Mouse (Mus musculus): ENCODE data around the gene 4930432K21Rik. TPM values are rescaled to one million over a fixed set of nuclear protein-coding genes. Genes with fewer than 3 reads are reported as not detected.
A peak's percentile ranks its signal among the peaks of the same experiment; 100 is the strongest.

The 4930432K21Rik gene
- polyA plus RNA-seq, 1 experiment from 2014 or later, result 1.4 TPM

DNA sequence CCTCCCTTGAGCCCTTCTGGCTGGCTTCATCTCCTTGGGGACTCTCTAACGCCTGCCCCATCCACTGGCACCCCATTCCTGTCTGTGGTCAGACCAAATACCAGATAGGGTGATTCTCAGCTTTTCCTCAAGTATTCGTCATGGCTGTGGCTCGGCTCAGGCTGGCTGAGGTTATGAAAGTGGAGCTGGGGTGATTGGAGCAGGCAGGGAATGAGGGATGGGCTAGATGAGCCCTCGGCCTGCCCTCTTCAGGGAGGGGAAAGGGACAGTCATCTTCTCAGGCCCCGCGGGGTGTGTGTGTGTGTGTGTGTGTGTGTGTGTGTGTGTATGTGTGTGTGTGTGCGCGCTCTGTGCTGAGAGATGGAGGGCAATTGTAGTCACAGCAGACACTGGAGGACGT, 22.2 kb upstream of the 4930432K21Rik start, which contains the start of gene Podnl1:
Gene Podnl1, plus strand, starts transcription at position 334 of the 400 bp plus-strand sequence.
- Histone ChIP-seq H3K27me3 (no peaks in the 10 kb centered on the region), H3K27ac (replicated peaks) (no peak within 1 kb of the TSS), H3K9ac (no peak within 1 kb of the TSS), H3K4me3 (no peak within 1 kb of the TSS), H3K9me3 (no peaks in the 10 kb centered on the region), H3K4me1 (replicated peaks) (no peaks in the 10 kb centered on the region), H3K36me3 (no peaks in the 10 kb centered on the region), H3K4me2 (no peak within 1 kb of the TSS)
- WGBS, result 52% methylated on average over 9 of the region's 9 CpGs
- ATAC-seq (ENCODE audit: low read depth), result no peak

DNA sequence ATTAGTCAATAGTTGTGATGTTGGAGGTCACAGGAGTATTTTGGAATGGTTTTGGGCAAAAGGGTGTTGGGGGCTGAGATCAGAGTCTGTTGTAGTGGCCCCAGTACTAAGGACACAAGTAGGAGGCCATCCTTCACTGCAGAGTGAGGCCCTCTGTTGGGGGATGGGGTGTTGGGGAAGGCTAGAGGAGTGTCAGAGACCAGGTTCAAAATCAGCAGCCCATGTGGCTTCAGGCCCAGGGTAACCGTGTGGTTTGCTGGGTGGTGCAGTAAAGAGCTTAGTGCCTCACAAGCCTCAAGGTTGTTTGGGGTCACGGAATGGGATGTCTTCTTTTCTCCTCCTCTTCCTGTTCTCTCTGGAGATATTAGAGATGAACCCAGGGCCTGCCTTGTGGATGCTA, 21.1 kb upstream of the 4930432K21Rik start:
- no peaks in the 10 kb centered on the region for H3K9me3 ChIP-seq
- H3K9ac ChIP-seq, result no peak overlapping the region
- no peak overlapping the region for H3K27ac ChIP-seq (replicated peaks)
- no peak for ATAC-seq (ENCODE audit: low read depth)
- no peak overlapping the region for H3K4me3 ChIP-seq
- WGBS, result 77% methylated on average over 2 of the region's 2 CpGs
- H3K27me3 ChIP-seq, result 0 out of 2 replicates have a peak, but pooled peaks cover 3% of the 10 kb centered on the region
- H3K4me1 ChIP-seq (replicated peaks), result no peaks in the 10 kb centered on the region
- H3K36me3 ChIP-seq, result peaks cover 7% of the 10 kb centered on the region
- H3K4me2 ChIP-seq, result no peak overlapping the region

DNA sequence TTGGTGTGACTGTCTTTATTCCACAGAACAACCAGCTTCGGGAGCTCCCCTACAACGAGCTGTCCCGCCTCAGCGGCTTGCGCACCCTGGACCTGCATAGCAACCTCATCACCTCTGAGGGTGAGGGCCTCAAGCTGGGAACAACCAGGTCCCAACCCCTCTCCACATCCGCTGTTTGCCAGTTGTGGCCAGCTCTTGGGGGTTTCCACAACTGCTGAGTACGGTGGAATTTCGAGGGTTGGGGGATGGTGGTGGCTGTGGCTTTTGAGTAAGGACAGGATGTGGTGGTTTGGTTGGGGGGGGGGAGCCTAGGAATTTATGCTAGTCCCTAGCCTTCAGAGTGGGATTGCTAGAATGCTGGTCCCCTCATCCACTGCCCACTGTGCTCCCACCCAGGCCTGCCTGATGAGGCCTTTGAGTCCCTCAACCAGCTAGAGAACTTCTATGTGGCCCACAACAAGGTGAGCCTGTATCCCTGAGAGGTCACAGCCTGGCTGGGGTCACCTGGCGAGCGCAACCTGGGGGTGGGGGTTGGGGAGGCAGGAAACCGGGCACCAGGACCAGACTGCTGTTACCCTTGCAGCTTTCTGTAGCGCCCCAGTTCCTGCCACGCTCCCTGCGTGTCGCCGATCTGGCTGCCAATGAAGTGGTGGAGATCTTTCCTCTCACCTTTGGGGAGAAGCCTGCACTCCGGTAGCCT, 20.5 kb upstream of the 4930432K21Rik start:
- Histone ChIP-seq H3K27me3 (0 out of 2 replicates have a peak, but pooled peaks cover 3% of the 10 kb centered on the region), H3K9ac (no peak overlapping the region), H3K4me3 (no peak overlapping the region), H3K4me2 (no peak overlapping the region), H3K4me1 (replicated peaks) (no peaks in the 10 kb centered on the region), H3K27ac (replicated peaks) (no peak overlapping the region), H3K9me3 (no peaks in the 10 kb centered on the region), H3K36me3 (peaks cover 13% of the 10 kb centered on the region)
- 74% methylated on average over 17 of the region's 17 CpGs for WGBS
- ATAC-seq (ENCODE audit: low read depth), result no peak

DNA sequence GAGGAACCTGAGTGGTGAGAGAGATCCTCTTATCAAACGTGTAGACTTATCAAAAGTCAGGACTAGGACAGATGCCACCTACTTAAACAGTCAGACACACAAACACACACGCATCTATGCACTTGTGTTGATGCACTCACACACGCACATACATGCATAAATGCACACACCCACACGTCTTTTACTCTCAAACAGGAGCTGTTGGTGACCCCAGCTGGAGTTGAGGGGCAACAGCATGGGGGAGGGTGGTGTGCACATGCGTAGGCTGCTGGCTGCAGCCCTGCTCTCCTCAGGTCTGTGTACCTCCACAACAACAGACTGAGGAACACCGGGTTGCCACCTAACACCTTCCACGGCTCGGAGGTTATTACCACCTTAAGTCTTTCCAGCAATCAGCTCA, 19.5 kb upstream of the 4930432K21Rik start:
- H3K9ac ChIP-seq, result no peak overlapping the region
- H3K27me3 ChIP-seq, result 0 out of 2 replicates have a peak, but pooled peaks cover 3% of the 10 kb centered on the region
- H3K27ac ChIP-seq (replicated peaks), result no peak overlapping the region
- no peak; the same call in 1 of the 2 replicates for ATAC-seq (ENCODE audit: low read depth)
- no peaks in the 10 kb centered on the region for H3K9me3 ChIP-seq
- no peaks in the 10 kb centered on the region for H3K4me1 ChIP-seq (replicated peaks)
- no peak overlapping the region for H3K4me2 ChIP-seq
- peaks cover 22% of the 10 kb centered on the region for H3K36me3 ChIP-seq
- WGBS, result 70% methylated on average over 8 of the region's 8 CpGs
- no peak overlapping the region for H3K4me3 ChIP-seq

DNA sequence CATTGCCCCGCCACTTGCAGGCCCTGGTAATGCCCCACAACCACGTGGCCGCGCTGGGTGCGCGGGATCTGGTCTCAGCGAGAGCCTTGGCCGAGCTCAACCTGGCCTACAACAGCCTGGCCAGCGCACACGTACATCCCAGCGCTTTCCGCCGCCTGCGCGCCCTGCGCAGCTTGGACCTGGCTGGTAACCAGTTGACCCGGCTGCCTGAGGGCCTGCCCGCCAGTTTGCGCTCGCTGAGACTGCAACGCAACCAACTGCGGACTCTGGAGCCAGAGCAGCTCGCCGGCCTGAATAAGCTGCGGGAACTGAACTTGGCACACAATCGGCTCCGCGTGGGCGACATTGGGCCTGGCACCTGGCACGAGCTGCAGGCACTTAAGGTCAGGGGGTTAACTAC, 17.0 kb upstream of the 4930432K21Rik start:
- no peaks in the 10 kb centered on the region for H3K4me1 ChIP-seq (replicated peaks)
- 0 out of 2 replicates have a peak, but pooled peaks cover 3% of the 10 kb centered on the region for H3K27me3 ChIP-seq
- peaks cover 47% of the 10 kb centered on the region for H3K36me3 ChIP-seq
- no peak overlapping the region for H3K4me3 ChIP-seq
- 47% methylated on average over 30 of the region's 30 CpGs for WGBS
- H3K9me3 ChIP-seq, result no peaks in the 10 kb centered on the region
- peak; percentile 17; the same call in 1 of the 2 replicates for ATAC-seq (ENCODE audit: low read depth)
- no peak overlapping the region for H3K27ac ChIP-seq (replicated peaks)
- H3K9ac ChIP-seq, result no peak overlapping the region
- H3K4me2 ChIP-seq, result no peak overlapping the region

DNA sequence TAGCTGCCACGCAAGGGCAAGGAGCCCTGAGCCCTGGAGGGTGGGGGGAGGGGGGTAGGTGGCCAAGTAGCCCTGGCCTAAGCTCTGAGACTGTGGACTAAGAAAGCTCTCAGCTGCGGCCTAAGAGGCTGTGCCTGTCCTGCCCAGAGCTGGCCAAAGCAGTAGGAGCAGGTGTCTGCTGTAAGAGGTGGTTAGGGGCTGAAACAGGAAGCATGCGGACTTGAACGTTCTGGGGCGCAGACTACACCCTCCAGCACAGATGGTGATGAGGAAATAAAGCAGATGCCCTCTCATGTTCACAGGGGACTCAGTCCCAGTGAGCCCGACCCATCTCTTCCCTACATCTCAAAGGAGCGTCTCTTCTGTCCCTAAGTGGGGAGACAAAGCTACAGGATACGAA, 15.6 kb upstream of the 4930432K21Rik start:
- WGBS, result 88% methylated on average over 8 of the region's 8 CpGs
- Histone ChIP-seq H3K27me3 (0 out of 2 replicates have a peak, but pooled peaks cover 3% of the 10 kb centered on the region), H3K4me1 (replicated peaks) (no peaks in the 10 kb centered on the region), H3K36me3 (peaks cover 61% of the 10 kb centered on the region), H3K4me2 (no peak overlapping the region), H3K27ac (replicated peaks) (no peak overlapping the region), H3K9me3 (no peaks in the 10 kb centered on the region), H3K9ac (no peak overlapping the region), H3K4me3 (no peak overlapping the region)
- ATAC-seq (ENCODE audit: low read depth), result no peak

DNA sequence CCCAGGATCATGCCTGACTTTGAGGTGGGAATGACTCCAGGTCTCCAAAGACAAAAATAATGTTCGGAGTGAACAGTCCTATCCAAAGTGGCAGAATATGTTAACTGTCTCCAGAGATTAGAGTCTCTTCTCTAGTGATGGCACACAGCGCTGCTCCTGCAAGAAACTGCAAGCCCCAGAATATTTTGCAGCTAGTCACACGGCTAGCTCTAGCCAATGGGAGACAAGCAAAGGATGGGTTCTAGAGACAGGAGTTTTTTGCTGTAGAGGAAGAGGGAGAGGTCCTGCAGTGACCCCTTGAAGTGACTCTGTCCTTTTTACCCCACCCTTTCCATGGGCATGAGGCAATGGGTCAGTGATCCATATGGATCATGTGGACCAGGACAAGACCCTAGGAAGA, 10.0 kb upstream of the 4930432K21Rik start:
- H3K4me2 ChIP-seq, result no peak overlapping the region
- no peak overlapping the region for H3K27ac ChIP-seq (replicated peaks)
- H3K36me3 ChIP-seq, result peaks cover 99% of the 10 kb centered on the region
- no peak overlapping the region for H3K9ac ChIP-seq
- no peak for ATAC-seq (ENCODE audit: low read depth)
- H3K4me1 ChIP-seq (replicated peaks), result no peaks in the 10 kb centered on the region
- no peaks in the 10 kb centered on the region for H3K9me3 ChIP-seq
- no peak overlapping the region for H3K4me3 ChIP-seq
- 90% methylated on average over 3 of the region's 3 CpGs for WGBS
- H3K27me3 ChIP-seq, result no peaks in the 10 kb centered on the region

DNA sequence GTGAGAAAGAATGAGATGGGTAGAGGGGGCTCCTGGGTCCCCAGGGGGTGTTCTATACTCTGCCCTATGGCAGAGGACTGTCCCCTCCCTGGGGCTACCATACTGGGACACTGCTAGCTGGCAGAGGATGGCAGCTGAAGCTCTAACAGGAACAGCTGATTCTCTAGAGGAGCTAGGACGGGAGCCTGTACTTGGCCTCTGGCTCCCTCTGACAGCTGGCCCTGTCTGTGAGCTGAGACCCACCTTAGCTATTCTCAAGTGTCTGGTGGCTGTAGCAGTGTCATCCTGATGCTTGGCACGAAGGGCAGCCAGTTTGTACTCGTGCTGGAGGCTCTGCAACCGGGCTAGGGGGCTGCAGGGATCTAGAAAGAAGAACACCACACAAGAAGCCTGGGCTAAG, 7.0 kb upstream of the 4930432K21Rik start:
- H3K9me3 ChIP-seq, result no peaks in the 10 kb centered on the region
- H3K4me2 ChIP-seq, result no peak overlapping the region
- H3K27me3 ChIP-seq, result no peaks in the 10 kb centered on the region
- H3K36me3 ChIP-seq, result peaks cover 91% of the 10 kb centered on the region
- 90% methylated on average over 4 of the region's 4 CpGs for WGBS
- H3K4me1 ChIP-seq (replicated peaks), result peaks cover 4% of the 10 kb centered on the region; the same call in 1 of the 2 replicates
- H3K4me3 ChIP-seq, result no peak overlapping the region
- no peak for ATAC-seq (ENCODE audit: low read depth)
- H3K9ac ChIP-seq, result no peak overlapping the region
- no peak overlapping the region for H3K27ac ChIP-seq (replicated peaks)

DNA sequence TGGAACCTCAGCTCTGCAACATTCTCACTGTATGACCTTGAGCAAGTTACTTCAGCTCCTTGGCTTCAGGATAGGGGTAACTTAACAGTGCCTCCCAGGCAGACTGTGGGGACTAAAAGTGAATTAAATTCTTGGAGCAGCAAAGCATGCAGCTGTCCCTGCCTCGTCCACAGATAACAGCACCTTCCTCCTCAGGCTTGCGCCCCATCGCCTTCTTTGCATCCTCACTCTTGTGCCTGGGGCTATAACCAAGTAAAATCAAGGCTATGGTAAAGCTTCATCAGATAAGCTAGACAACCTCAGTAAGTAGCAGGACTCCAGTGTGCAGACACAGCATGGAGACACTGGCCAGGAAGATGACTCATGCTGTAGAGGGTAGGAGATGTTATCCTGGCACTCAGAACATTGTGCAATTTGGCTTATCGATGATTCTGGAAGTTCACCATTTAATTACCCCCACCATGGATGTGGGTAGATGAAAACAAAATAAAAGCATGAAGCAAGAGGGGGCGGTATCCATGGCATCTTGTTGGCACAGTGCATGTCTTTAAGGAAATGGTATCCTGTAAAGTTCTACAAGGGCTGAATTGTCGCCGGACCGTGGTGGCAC, 3.1 kb upstream of the 4930432K21Rik start:
- Histone ChIP-seq H3K4me2 (no peak overlapping the region), H3K4me3 (no peak overlapping the region), H3K4me1 (replicated peaks) (peaks cover 28% of the 10 kb centered on the region), H3K9ac (no peak overlapping the region), H3K27ac (replicated peaks) (no peak overlapping the region), H3K36me3 (peaks cover 52% of the 10 kb centered on the region), H3K9me3 (no peaks in the 10 kb centered on the region), H3K27me3 (no peaks in the 10 kb centered on the region)
- 95% methylated on average over 8 of the region's 8 CpGs for WGBS
- no peak for ATAC-seq (ENCODE audit: low read depth)

DNA sequence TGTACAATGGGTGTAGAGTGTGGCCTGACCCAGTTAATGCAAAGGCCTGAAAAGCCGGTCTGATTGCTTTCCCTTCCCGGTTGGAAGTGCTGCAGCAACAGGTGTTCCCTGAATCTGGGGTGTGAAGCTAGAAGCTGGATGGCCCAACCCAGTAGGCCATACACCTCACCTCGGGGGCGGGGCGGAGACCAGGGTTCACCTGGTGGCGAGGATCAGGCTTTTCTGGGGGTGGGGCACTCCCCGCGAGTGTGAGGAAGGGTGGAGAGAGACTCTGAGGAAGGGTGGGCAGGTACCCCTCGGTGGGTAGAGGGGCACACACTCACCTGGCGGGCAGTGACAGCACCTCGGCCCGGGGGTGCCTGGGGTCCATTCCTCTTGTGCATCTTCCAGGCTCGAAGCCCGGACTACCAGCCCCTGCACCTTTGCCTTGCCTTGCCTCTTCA, 480 bp upstream of the 4930432K21Rik start:
- H3K27ac ChIP-seq (replicated peaks), result no peak overlapping the region
- WGBS, result 10% methylated on average over 14 of the region's 14 CpGs

DNA sequence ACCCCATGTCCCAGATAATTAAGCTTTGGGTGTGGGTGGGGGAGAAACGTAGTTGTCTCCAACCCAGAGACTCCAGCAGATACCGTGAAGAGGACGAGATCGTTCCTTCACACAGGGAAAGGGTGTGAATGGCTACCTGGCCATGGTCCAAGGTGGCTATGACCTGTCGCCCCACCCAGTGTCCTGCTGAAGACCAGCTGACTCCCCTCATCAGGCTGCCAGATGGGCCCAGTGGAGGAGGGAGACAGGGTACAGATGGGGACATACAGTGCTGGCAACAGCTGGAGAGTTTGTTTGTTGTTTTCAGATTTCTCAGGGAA, 666 bp downstream of the 4930432K21Rik start:
- Histone ChIP-seq H3K9me3 (no peaks in the 10 kb centered on the region), H3K4me3 (peak overlapping the region; percentile 73), H3K27ac (replicated peaks) (no peak overlapping the region), H3K9ac (peak overlapping the region; percentile 91; the same call in 1 of the 2 replicates), H3K27me3 (no peaks in the 10 kb centered on the region), H3K4me2 (peak overlapping the region; percentile 84), H3K4me1 (replicated peaks) (peaks cover 28% of the 10 kb centered on the region), H3K36me3 (peaks cover 20% of the 10 kb centered on the region)
- WGBS, result 86% methylated on average over 5 of the region's 5 CpGs
- peak; percentile 24; the same call in 1 of the 2 replicates for ATAC-seq (ENCODE audit: low read depth)

More for the DNA sequence above, 480 bp upstream of the 4930432K21Rik start:
- ATAC-seq (ENCODE audit: low read depth), result peak; percentile 74
- peaks cover 32% of the 10 kb centered on the region for H3K36me3 ChIP-seq
- H3K4me1 ChIP-seq (replicated peaks), result peaks cover 28% of the 10 kb centered on the region
- no peaks in the 10 kb centered on the region for H3K9me3 ChIP-seq
- H3K4me2 ChIP-seq, result peak overlapping the region; percentile 84
- H3K4me3 ChIP-seq, result peak overlapping the region; percentile 73
- H3K9ac ChIP-seq, result peak overlapping the region; percentile 91
- no peaks in the 10 kb centered on the region for H3K27me3 ChIP-seq

DNA sequence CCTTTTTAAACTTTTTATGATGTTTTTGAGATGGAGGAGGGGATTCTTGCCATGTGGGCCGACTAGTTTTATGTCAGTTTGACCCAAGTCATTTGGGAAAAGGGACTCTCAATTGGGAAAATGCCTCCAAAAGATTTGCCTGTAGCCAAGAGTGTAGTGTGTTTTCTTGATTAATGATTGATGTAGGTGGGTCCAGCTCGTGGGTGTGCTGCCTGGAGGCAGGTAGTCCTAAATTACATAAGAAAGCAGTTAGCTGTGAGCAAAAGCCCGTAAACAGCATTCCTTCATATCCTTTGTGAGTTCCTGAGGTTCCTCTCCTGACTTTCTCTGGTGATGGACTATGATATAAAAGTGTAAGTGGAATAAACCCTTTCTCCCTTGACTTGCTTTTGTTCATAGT, 1.4 kb downstream of the 4930432K21Rik start:
- H3K36me3 ChIP-seq, result peaks cover 13% of the 10 kb centered on the region
- no peaks in the 10 kb centered on the region for H3K27me3 ChIP-seq
- no peak overlapping the region for H3K27ac ChIP-seq (replicated peaks)
- no peak overlapping the region for H3K9ac ChIP-seq
- peaks cover 28% of the 10 kb centered on the region for H3K4me1 ChIP-seq (replicated peaks)
- H3K4me3 ChIP-seq, result no peak overlapping the region
- WGBS, result 81% methylated on average over 3 of the region's 3 CpGs
- no peak for ATAC-seq (ENCODE audit: low read depth)
- no peaks in the 10 kb centered on the region for H3K9me3 ChIP-seq
- H3K4me2 ChIP-seq, result no peak overlapping the region

All from neural tube, embryonic 13.5 days (tissue).